Mouse (Mus musculus) thymus, postnatal 25 days (tissue): ENCODE measurements at regions not wholly inside any gene's neighbourhood (a gene's known extent, or its start where the extent isn't known, plus 50 kb on each side); places are given as distances from the start of the nearest gene placed in this dataset.

Experiments
- DNase-seq: peaks from one replicate; pipeline ENCODE4 v3.0.0; 2022

DNA sequence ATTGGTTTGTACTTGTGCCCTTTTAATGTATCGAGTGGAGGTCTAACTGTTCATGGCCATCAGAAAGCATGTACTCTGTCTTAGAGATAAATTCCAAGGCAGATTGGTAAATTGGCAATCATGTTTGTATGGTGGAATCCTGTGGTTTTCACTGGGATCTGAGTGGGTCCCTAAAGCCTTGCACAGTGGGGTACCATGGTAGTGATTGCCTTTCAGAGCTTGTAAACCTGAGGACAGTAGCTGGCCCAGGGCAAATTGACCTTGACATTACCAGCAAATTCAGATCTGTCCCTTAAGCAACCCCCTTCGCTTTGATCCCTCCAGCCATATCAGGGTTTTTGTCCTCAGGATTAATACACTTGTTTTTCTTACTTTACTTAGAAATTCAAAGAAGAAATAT, 181.6 kb upstream of the Krr1 start:
- no peak for DNase-seq

DNA sequence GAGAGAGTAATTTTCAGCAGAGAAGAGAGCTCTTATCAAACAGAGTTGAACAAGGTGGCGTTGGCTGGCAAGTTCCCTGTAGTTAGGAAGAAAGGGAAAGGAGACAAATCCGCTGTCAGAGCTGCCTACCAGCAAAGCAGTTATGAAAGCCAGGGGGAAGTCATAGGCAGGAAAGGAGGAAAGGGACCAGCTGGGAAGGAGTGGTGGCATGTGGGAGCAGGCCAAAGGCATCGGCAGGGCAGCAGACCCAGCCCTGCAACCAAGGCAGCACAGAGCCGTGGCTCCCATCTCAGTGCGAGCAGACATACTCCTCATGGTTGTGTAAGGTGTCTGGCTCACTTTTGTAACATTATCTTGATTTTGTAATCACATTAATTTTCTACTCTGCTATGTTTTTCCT, 177.4 kb upstream of the Krr1 start:
- no peak for DNase-seq

DNA sequence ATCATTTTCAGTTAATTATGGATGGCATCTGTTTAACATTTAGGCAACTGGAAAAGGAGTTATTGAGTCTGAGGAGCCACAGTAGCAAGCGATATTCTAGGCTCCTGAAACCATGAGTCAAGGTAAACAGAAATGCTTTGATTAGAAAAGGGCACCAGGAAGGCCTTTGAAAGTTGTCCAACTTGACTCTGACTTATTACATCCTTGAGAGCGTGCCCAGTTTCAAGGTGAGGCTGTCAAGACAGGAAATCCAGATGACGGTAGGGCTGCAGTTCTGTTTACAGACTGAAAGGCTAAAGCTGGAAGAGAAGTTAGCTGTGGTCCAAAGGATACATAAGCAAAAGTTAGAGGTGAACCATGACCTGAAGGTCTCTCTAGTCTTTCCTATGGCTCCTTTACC, 176.7 kb upstream of the Krr1 start:
- DNase-seq = no peak

DNA sequence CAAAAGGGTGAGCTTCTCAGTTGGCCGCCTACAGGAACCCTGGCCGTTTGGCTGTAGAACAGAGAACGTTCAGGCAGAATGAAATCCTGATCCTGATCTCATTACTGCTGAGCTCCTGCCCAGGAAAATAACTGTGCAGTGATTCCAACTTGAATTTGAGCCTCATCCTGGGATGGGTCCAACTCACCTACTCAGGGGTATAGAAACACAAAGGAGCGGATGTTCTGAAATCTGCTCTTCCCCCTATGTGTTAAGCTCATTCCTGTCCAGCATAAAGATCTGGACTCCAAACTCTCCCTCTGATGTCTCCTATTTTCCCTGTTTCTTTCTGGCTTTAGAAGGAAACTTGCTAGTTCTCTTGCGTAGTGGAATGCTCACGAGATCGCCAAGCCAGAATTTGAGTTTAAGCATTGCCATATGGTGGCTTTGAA, 173.6 kb upstream of the Krr1 start:
- no peak for DNase-seq

DNA sequence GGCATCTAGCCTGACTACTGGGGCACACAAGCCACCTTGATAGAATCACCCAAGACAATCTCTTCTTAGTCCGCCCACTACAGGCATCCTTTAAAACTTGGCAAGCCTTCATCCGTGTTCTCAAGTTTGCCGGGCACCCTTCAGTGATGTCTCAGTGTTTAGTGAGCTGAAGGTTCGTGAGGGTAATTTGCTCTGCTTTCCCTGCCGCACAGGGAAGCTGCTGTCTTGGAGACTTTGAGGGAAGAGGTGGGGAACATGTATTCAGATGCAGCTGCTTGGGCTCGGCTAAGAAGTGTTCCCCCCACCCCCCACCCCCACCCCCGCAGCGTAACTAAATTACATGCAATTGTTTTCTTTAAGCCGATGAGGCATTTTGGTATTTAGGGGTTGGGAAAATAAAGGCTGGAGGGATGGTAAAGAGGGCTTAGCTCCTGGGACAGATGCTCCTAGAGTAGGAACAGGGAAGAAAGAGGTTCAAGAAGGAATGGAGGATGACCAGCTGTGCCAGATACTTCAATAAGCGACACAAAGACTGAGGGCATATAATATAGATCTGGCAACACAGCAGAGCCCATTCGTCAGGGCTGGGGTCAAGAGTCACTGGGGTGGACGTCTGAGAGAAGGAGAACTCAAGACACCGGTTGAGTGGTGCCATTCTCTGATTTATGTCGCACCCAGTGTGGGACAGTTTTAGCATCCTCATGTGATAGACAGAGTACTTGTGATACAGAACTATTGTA, 172.4 kb upstream of the Krr1 start:
- DNase-seq = no peak

DNA sequence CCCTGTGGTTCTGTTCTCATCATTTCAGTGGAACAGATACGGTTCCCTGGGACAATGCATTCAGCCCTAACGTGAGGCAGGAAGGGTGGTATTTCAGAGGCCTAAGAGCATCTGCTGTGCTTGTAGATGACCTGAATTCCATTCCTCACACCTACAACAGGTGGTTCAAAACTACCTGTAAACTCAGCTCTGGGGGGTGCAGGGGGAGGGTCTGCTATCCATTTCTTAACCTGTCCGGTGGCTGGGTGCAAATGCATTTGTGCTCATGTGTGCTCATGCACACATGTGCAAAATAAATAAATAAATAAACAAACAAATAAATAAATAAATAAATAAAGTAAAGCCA, 171.9 kb upstream of the Krr1 start:
- DNase-seq = no peak

DNA sequence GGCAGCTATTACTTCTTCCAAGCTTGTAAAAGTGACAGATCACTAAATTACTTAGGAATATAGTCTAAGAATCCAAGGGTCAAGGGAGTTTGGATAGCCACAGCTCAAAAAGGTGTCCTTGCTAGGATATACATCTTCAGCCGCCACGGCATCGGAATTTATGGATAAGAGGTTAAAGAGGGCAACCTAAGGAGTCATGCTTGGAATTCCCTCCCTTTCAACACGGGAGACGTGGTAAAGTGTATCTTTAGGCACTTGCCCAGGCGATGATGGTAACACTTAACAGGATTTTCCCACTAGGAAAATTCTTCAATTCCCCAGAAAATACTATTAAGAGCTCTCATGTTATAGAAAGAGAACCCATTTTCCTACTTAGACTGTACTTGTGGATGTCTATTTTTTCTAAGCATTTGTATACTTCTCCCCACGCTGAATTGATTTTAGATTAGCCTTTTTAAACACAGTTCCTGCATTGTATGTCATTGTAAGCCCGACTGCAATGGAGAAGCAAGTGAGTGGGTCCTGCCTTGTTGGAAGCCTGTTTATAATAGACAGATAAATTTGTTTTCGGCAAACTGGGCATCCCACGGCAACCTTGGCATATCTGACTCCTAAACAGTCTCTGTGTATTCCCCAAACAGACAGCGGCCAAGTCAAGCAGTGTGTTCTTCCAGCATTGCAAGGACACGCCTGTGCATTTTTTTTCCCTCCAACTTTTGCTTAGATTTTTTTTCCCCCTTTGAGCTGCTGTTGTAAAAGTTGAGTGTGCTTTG, 171.3 kb upstream of the Krr1 start:
- DNase-seq = no peak

DNA sequence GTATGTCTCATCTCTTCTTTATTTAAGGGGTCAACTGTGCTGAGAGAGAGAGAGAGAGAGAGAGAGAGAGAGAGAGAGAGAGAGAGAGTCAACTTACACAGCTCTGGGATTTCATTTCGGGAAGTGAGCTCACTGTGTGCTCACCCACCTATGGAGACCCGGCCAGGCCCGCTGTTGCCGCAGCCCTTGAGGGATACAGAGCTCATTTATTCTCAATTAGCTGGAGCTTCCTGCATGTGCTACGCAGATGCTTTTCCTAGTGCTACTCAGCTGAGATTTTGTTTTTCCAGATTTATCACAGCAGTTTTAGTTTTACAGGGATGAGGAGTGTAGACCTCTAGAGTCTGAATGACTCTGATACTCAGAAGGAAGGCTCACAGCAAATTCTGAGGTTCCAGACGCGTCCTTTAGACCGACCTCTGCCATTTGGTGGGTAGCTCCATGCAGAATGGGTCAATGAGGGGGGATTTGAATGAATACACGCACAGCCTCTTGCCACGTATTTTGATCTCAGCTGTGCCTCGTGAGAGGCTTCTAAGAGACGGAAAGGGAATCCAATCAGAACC, 170.6 kb upstream of the Krr1 start:
- DNase-seq = no peak

DNA sequence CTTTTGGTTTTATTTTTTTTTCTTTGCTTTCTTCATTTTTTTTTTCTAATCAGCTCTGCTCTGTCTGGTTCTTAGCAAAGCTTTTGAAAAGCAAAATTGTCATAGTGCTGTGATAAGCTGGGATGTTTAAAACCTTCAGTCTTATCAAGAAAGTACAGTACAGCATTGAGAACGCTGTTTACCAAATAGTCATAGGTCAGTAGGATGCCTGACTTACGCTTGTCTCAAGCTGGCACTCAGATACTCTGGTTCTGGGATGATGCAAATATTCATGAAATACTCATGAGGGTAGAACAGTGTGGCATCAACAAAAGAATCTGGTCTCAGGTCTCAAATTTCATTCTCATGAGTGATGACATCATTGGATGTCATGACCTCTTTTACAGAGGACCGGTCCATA, 166.1 kb upstream of the Krr1 start:
- no peak for DNase-seq

DNA sequence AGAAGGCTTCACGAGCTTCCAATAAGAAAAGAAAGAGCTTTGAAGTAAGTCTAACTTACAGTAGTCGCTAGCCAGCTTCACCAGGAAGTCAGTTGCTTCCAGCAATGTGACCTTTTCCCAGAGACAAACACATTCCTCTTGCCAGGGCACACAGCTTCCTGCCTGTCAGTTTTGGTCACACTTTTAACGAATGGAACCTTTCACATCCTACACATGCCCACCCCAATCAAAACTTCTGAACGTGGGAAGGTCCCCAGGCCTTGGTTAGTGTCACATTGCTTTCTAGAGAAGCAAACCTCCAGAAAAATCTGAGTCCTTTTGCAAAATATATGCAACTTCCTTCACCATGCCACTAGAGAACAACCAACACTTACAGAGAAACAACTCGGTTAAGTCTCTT, 165.5 kb upstream of the Krr1 start:
- DNase-seq = no peak

DNA sequence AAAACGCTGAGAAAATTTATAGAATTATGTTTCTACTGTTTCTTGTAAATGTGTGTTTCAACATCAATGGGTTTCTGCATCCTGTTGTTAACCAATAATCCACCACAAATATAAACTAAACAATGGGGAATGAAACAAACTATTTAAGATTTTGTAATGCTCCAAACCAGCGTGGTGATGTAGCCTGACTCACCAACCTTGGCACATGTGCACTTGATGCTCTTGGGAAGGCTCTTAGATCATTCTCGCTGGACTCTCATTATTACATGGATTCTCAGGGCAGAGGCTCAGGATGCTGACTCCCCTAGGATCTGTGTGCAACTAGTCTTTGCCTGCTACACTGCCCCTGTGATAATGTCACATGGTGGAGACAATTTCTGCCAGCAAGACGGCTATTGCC, 158.7 kb upstream of the Krr1 start:
- DNase-seq = no peak

DNA sequence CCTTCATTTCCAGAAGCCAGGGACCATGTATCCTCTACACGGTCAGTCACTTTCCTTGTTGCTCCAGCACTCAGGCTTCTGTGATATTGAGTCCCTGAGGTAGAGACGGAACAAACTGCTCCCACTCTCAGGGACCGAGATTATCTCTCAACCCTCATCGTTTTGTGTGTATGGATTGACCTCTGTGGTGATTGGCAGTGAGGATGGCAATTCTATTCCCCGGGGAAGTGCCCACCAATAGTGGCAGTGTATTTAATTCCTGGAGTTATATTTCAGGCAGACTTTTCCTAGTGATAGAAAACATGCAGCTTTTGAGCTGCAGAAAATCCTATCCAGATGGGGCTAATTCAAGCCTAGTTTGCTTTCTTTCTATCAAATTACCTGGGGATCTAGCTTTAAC, 157.8 kb upstream of the Krr1 start:
- DNase-seq = no peak

DNA sequence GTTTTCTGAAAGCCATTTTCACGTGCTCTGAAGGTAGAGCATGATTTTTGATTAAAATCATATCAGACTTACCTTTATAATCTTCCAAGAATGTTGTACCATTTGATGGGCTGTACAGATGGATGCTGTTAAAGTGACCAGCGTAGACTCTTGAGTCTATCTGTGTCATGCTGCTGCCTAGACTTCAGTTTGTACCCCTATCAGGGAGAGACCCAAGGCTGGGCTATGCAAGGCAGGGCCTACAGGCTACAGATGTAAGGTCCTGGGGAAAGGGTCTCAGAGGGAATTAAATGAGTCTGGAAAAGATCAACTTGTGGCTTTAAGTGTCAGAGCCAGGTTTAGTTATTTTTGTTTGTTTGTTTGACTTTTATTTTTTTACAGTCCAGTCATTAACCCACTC, 157.3 kb upstream of the Krr1 start:
- DNase-seq = no peak

DNA sequence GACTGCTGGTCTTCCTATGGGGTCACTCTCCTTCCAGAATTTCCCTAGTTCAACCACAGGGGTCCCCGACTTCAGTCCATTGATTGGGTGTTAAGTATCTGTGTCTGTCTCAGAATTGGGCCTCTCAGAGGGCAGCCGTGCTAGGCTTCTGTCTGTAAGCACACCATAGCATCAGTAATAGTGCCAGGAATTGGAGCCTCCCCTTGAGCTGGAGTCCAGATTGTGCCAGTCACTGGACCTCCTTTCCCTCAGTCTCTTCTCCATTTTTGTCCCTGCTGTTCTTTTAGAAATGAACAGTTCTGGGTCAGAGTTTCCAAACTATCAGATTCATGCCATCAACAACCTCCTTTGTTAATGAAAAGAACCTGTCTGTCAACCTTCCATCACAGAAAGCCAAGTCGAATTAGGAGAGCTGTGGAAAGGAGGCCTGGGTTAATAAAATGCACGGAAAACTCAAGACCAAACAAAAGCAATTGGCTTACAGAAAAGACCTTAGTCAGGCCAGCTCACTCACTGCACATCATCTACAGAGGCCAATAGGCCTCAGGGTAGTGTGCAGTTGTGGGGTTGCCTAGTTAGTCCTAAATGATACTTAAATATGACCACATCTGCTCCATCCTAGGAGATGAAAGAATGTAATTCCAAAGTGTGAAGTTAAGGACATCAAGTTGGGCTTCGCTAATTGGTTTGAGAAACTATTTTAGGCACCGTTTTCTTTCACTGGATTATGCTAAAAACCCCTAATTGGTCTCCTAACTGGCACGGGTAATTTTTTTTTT, 156.5 kb upstream of the Krr1 start:
- DNase-seq = no peak

DNA sequence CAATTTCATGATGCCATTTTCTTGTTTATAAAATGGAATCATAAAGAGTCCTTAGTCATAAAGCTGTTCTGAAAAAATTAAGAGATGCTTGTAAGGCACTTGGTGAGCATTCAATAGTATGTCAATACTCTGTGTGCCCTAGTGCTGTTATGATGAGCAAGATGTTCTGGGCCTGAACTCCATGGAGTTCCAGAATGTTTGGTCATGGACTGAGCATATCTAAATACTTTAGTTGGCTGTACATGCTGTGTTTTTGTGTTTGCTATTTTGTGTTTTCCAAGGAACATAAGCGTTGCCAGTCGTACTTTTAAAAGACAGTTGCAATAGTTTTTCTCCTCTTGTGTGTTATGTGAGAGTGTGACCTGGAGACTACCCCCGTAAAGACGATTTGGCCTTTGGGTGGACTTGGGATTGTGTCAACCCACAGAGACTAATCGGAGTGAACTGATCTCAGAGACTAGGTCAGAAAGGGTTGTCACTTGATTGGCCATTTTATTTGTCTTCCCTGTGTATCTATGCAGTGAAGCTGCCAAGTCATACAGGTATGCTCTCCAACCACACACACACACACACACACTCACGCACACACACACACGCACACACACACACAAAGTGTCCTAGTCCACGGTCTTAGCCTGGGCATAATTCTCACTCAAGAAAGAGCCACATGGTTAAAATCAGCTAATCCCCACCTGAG, 152.6 kb upstream of the Krr1 start:
- DNase-seq = no peak

DNA sequence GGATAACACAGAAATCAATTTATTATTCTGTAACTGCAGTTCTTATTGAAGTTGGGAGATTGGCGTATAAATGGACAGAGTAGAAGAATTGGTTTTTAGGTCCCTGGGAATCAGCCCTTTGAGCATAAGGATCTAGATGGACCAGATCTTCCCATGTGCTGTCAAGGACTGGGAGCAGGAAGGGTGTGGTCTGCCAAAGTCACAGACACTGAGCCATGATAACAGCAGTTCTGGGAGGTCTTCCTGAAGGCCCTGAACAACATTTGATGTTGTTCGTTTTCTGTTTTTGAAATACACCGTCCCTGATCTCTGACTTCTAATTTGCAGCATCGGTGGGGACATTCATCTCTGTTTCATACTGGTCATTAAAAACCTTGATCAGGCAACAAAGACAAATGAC, 147.6 kb upstream of the Krr1 start:
- DNase-seq = no peak

DNA sequence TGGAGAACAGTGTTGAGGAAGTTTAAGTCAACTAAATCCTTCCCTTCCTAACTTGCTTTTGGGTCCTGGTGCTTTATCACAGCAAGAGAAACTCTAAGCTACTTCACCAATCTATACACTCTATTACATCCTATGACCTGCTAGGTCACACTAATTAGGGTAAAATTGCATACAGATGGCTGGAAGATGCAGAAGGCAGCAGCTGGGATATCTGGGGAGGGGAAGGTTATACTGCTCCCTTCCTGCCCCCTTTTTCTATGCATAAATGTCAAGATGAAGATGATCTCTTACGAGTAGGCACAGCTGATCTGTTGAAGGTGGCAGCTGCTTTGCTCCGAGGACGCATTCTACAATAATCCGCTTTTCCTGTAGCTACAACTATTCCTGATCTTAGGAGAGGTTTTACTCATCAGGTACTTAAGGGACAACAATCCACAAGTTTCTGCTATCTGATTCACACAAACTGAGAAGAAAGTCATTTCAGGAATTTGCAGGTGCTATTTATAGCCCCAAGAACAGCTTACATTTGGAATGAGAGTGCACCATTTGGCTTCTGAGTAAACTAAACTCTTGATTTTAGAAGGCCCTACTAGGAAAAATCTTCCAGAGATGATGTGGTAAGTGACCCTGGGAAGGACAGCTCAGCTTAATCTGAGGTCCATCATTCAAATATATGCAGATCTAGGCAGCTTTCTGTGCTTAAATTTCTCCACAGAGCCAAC, 146.3 kb upstream of the Krr1 start:
- DNase-seq = no peak

DNA sequence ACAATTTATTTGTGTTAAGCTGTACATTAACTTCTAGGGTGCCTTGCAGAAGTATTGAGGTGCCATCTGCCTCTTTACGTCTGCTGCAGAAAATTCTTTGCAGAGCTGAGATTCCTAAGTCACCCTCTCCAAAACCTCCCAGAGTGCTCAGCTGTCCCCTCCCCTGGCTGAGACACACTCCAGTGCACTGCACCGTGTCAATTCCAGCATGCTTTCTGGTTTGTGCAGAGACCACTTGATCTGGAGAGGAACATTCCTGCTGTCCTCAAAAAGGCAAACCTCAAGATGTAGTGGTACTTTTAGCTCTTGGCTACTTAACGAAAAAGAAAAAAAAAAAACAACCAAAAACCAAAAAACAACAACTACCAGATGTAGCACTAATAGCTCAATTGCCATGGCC, 145.2 kb upstream of the Krr1 start:
- no peak for DNase-seq

DNA sequence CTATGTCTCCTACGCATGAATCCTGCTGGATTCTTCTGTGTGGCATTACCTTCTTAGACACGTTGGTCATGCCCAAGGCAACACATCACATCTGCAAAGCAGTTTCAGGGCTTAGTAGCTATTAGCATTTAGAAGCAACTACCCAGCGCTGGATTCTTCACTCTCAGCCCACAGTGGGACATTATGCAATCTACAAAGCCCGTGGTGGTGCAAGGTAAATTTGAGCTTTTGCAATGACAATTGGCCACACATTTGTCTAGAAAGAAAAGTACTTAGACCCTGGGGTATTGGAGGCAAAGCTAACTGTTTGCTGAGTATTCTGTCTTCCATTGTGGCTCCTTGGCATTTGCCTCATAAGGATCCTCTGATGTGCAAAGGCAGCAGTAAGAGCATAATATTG, 144.5 kb upstream of the Krr1 start:
- DNase-seq = no peak

DNA sequence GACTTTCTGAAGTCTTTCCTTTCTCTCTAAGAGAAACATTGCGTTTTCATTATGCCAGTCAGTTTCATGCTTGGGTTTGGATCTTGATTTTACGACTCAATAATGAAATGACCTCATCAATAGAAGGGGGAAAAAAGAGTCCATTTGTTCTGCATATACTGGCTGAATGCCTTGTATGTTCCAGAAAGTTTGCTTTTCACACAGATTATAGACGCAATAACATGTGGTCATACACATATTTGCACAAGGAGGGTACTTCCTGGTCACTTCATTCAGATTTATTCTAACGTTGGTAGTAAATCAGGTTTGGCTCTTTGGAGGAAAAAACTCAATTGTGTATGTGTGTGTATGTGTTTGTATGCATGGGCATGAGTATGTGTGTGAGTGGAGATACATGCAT, 143.9 kb upstream of the Krr1 start:
- DNase-seq = no peak

DNA sequence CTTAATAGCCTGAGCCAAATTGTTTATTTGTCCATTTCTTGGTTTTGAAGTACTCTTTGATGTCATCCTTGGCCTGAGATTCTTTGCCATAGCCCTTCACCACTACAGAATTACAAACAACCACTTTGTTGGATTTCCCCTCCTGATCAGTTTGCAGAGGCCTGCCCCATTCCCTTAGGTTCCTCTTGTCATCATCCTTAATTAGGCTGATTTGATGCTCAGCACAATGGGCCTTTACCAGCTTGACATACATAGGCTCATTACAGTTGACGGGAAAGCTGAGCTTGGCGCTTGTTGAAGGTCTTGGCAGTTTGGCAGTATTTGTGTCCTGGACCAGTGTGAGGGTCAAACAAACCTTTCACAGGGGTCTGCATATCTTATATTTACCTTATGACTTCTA, 143.2 kb upstream of the Krr1 start:
- no peak for DNase-seq

DNA sequence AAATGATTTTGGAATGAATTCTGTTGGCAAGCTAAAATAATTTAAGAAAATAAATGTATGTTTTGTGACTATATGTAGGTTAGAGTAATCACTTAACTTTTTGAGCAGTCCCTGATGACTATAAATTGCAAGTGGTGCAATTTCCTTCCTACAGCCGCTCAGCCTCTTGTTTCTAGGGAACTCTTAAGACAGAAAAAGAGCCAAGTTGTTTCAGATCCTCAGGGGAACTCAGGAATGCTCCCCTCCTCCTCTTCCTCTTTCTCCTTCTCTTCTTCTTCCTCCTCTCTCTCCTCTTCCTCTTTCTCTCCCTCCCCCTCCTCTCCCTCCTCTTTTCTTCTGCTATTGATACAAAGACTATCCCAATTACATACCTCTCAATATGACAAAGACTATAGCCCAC, 141.4 kb upstream of the Krr1 start:
- no peak for DNase-seq
